Mouse (Mus musculus) megakaryocyte, embryonic 14.5 days (primary cell): Measurements from ENCODE around the gene Akirin1.

Source experiments
- FLI1 ChIP-seq: IDR thresholded peaks from 2 replicates; pipeline ENCODE4 v1.6.1; 2012; ENCODE audit warnings: low read length, inconsistent platforms, mixed read lengths
- GATA1 ChIP-seq: IDR thresholded peaks from 3 replicates; pipeline ENCODE4 v1.6.1; 2012; ENCODE audit warnings: mixed read lengths, low read length, inconsistent platforms, borderline replicate concordance

DNA sequence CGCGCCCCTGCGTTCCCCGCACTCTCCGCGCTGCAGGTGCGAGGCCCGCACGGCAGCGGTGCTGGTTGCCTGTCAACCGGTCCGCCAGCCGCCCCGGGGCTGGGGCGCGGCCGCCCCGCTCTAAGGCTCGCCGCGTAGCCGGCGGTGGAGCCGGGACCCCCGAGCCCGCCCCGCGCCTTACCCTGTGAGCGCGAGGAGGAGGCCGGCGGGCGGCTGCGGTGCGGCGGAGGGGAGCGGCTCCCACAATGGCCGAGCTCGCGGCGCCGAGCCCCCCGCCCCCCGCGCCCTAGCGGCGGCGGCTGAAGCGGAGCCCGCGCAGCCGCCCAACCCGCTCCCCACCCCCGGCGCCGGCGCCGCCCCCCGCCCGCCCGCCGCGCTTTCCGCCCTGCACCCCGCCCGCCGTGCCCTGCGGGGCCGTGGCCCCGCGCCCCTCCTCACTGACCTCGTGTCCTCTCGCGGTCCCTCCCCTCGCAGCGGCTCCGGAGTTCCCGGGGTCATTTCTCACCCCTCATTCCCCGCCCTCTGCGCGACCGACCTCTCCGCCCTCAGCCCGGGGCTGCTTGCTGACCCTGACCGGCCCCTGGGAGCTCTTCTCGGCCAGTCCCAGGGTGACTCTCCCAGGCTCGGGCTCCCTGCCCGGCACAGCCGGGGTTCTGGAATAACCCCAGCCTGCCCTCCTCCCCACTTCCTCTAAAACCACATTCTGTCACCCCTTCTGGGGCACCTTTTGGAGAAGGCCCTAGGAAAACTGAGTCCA is 62.9 kb downstream of the Akirin1 start:
- no peak for TF ChIP-seq GATA1
- TF ChIP-seq FLI1, result no peak
